Mouse (Mus musculus) brown adipose tissue, adult 24 weeks (tissue): ENCODE data around the gene Ptp4a2. TPM values are rescaled to one million over a fixed set of nuclear protein-coding genes. Genes with fewer than 3 reads are reported as not detected.

Experiments used
- H3K27ac ChIP-seq: fragments of 200-500 bp; replicated peaks from 2 replicates; pipeline ENCODE4 v1.5.1; 2012; ENCODE audit warnings: low read depth, mild to moderate bottlenecking, low read length
- H3K4me1 ChIP-seq: fragments of 200-500 bp; 2 replicates; pipeline ENCODE4 v1.6.1; 2012; ENCODE audit warnings: low read length, mixed read lengths; ENCODE audit not compliant: control insufficient read depth, insufficient read depth, insufficient read length
- H3K4me3 ChIP-seq: fragments of 200-500 bp; 2 replicates; pipeline ENCODE4 v1.5.1; 2012; ENCODE audit warnings: low read depth, mild to moderate bottlenecking, low read length, moderate library complexity; ENCODE audit not compliant: insufficient read depth
- polyA plus RNA-seq: library from polyadenylated mRNA; stranded (reverse); fragments of >200 nt; gene quantifications from 2 replicates; pipeline ENCODE4 v1.2.4, GENCODE M21; 2012; ENCODE audit not compliant: missing spikeins, insufficient read depth, insufficient read length

Gene Ptp4a2
- polyA plus RNA-seq, 1 experiment = 232 TPM

GRCm38 (mm10) chr4:129789635-129790034, 21.4 kb upstream of the Ptp4a2 start:
- no peak overlapping the region for H3K27ac ChIP-seq
- H3K4me1 ChIP-seq = peaks cover 4% of the 10 kb centered on the region; the same call in 1 of the 2 replicates
- H3K4me3 ChIP-seq = no peak overlapping the region

- no peak overlapping the region for H3K27ac ChIP-seq
- H3K4me3 ChIP-seq = no peak overlapping the region
- H3K4me1 ChIP-seq = peaks cover 12% of the 10 kb centered on the region
These were observed 20.5 kb upstream of the Ptp4a2 start for GRCm38 (mm10) chr4:129790475-129790874.

GRCm38 (mm10) chr4:129791399-129791798, 19.6 kb upstream of the Ptp4a2 start:
- H3K4me3 ChIP-seq = no peak overlapping the region
- peaks cover 14% of the 10 kb centered on the region for H3K4me1 ChIP-seq
- H3K27ac ChIP-seq = no peak overlapping the region

GRCm38 (mm10) chr4:129792666-129793202, 18.3 kb upstream of the Ptp4a2 start:
- Histone ChIP-seq H3K27ac (no peak overlapping the region), H3K4me1 (peaks cover 14% of the 10 kb centered on the region), H3K4me3 (no peak overlapping the region)

GRCm38 (mm10) chr4:129793713-129794329, 17.2 kb upstream of the Ptp4a2 start:
- Histone ChIP-seq H3K4me3 (no peak overlapping the region), H3K27ac (no peak overlapping the region), H3K4me1 (peaks cover 14% of the 10 kb centered on the region)

GRCm38 (mm10) chr4:129795151-129795860, 15.7 kb upstream of the Ptp4a2 start:
- peaks cover 14% of the 10 kb centered on the region for H3K4me1 ChIP-seq
- H3K4me3 ChIP-seq = peak overlapping the region; percentile 39
- H3K27ac ChIP-seq = peak overlapping the region; percentile 84

GRCm38 (mm10) chr4:129795861-129796260, 15.2 kb upstream of the Ptp4a2 start:
- peak overlapping the region; percentile 39; the same call in 1 of the 2 replicates for H3K4me3 ChIP-seq
- H3K4me1 ChIP-seq = peaks cover 14% of the 10 kb centered on the region
- H3K27ac ChIP-seq = peak overlapping the region; percentile 84

GRCm38 (mm10) chr4:129797985-129798384, 13.0 kb upstream of the Ptp4a2 start:
- H3K27ac ChIP-seq = no peak overlapping the region
- no peak overlapping the region for H3K4me3 ChIP-seq
- H3K4me1 ChIP-seq = peaks cover 14% of the 10 kb centered on the region

GRCm38 (mm10) chr4:129803368-129803767, 7.7 kb upstream of the Ptp4a2 start:
- H3K4me1 ChIP-seq = no peaks in the 10 kb centered on the region
- H3K27ac ChIP-seq = no peak overlapping the region
- H3K4me3 ChIP-seq = no peak overlapping the region

- no peaks in the 10 kb centered on the region for H3K4me1 ChIP-seq
These were observed 6.0 kb upstream of the Ptp4a2 start for GRCm38 (mm10) chr4:129805059-129805458.

GRCm38 (mm10) chr4:129811605-129812468, 818 bp downstream of the Ptp4a2 start:
- Histone ChIP-seq H3K4me1 (peaks cover 6% of the 10 kb centered on the region; the same call in 1 of the 2 replicates), H3K4me3 (peak overlapping the region; percentile 55), H3K27ac (peak overlapping the region; percentile 75)

More at GRCm38 (mm10) chr4:129805059-129805458, 6.0 kb upstream of the Ptp4a2 start:
- H3K27ac ChIP-seq = no peak overlapping the region
- H3K4me3 ChIP-seq = no peak overlapping the region

- Histone ChIP-seq H3K27ac (peak overlapping the region; percentile 40; the same call in 1 of the 2 replicates), H3K4me3 (no peak overlapping the region), H3K4me1 (peaks cover 12% of the 10 kb centered on the region)
These were observed 6.6 kb downstream of the Ptp4a2 start for GRCm38 (mm10) chr4:129817591-129817990.

GRCm38 (mm10) chr4:129818506-129819195, 7.6 kb downstream of the Ptp4a2 start:
- peaks cover 17% of the 10 kb centered on the region for H3K4me1 ChIP-seq
- no peak overlapping the region for H3K4me3 ChIP-seq
- H3K27ac ChIP-seq = peak overlapping the region; percentile 93

- Histone ChIP-seq H3K4me3 (peak overlapping the region; percentile 98), H3K4me1 (peaks cover 17% of the 10 kb centered on the region), H3K27ac (peak overlapping the region; percentile 93)
These were observed 8.8 kb downstream of the Ptp4a2 start for GRCm38 (mm10) chr4:129819712-129820336.
